Mouse (Mus musculus): ENCODE measurements around the gene Fam186b.

DNA sequence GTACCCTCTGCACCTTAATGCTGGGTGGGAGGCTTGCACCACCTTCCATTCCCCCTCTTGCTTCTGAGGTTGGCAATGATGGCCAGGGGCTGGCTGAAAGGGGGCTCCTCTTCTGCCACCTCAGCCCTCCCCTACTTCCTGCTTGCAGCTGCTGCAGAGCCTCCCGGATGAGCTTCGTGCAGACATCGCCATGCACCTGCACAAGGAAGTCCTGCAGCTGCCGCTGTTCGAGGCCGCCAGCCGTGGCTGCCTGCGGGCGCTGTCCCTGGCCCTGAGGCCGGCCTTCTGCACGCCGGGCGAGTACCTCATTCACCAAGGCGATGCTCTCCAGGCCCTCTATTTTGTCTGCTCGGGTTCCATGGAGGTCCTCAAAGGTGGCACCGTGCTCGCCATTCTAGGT lies 62.0 kb downstream of the Fam186b start:
- TF ChIP-seq CTCF (IDR thresholded peaks at IDR 0.05; ENCODE audit: low read depth) (no peak), EP300 (IDR thresholded peaks at IDR 0.05; ENCODE audit: low read depth) (no peak)
